Mouse (Mus musculus): Measurements from ENCODE around the gene Pheta2. TPM values are rescaled to one million over a fixed set of nuclear protein-coding genes. Genes with fewer than 3 reads are reported as not detected.
"Not testable (repeated sequence)": the region's sequence is repeated elsewhere in the genome, so short reads cannot be mapped to it uniquely, and the experiment has no call there.

The Pheta2 gene
- polyA plus RNA-seq, 2 experiments, result 11.9 to 12.8 TPM

GRCm38 (mm10) chr15:82361459-82362018, 22.8 kb downstream of the Pheta2 start:
- Histone ChIP-seq H3K4me3 (replicated peaks; ENCODE audit: low read length) (no peak overlapping the region), H3K9me3 (ENCODE audit: control insufficient read depth, low read length) (no peaks in the 10 kb centered on the region), H3K27ac (replicated peaks; ENCODE audit: low read depth, low read length) (no peak overlapping the region), H3K9ac (ENCODE audit: low read depth, low read length, severe bottlenecking) (no peak overlapping the region), H3K4me1 (ENCODE audit: control insufficient read depth, insufficient read depth, low read length) (peaks cover 8% of the 10 kb centered on the region; the same call in 1 of the 2 replicates), H3K4me2 (replicated peaks; ENCODE audit: low read depth, low read length, severe bottlenecking) (no peak overlapping the region), H3K27me3 (ENCODE audit: control insufficient read depth, insufficient read depth, low read length) (no peaks in the 10 kb centered on the region), H3K36me3 (ENCODE audit: control insufficient read depth, insufficient read depth, low read length) (no peaks in the 10 kb centered on the region)
- TF ChIP-seq POLR2A (IDR thresholded peaks at IDR 0.05; ENCODE audit: borderline replicate concordance, extremely low read depth, insufficient read depth, insufficient read length), result no peak
- DNase-seq (ENCODE audit: low spot score) (no peak), ATAC-seq (ENCODE audit: low FRiP score, low read depth) (no peak)
- 75% methylated on average over 11 of the region's 11 CpGs for WGBS

GRCm38 (mm10) chr15:82362234-82362633, 23.5 kb downstream of the Pheta2 start:
- Histone ChIP-seq H3K9me3 (ENCODE audit: control insufficient read depth, low read length) (no peaks in the 10 kb centered on the region), H3K4me2 (replicated peaks; ENCODE audit: low read depth, low read length, severe bottlenecking) (no peak overlapping the region), H3K4me1 (ENCODE audit: control insufficient read depth, insufficient read depth, low read length) (peaks cover 8% of the 10 kb centered on the region; the same call in 1 of the 2 replicates), H3K4me3 (replicated peaks; ENCODE audit: low read length) (no peak overlapping the region), H3K27me3 (ENCODE audit: control insufficient read depth, insufficient read depth, low read length) (no peaks in the 10 kb centered on the region), H3K9ac (ENCODE audit: low read depth, low read length, severe bottlenecking) (no peak overlapping the region), H3K36me3 (ENCODE audit: control insufficient read depth, insufficient read depth, low read length) (no peaks in the 10 kb centered on the region), H3K27ac (replicated peaks; ENCODE audit: low read depth, low read length) (no peak overlapping the region)
- no peak for TF ChIP-seq POLR2A (IDR thresholded peaks at IDR 0.05; ENCODE audit: borderline replicate concordance, extremely low read depth, insufficient read depth, insufficient read length)
- ATAC-seq (ENCODE audit: low FRiP score, low read depth) (no peak), DNase-seq (ENCODE audit: low spot score) (no peak)
- WGBS, result 78% methylated on average over 3 of the region's 4 CpGs

- not testable (repeated sequence) for H3K9me3 ChIP-seq (ENCODE audit: control insufficient read depth, low read length); H3K4me1 ChIP-seq (ENCODE audit: control insufficient read depth, insufficient read depth, low read length); DNase-seq (ENCODE audit: low spot score); H3K27ac ChIP-seq (replicated peaks; ENCODE audit: low read depth, low read length); ATAC-seq (ENCODE audit: low FRiP score, low read depth); H3K36me3 ChIP-seq (ENCODE audit: control insufficient read depth, insufficient read depth, low read length); H3K27me3 ChIP-seq (ENCODE audit: control insufficient read depth, insufficient read depth, low read length); H3K9ac ChIP-seq (ENCODE audit: low read depth, low read length, severe bottlenecking); H3K4me3 ChIP-seq (replicated peaks; ENCODE audit: low read length); H3K4me2 ChIP-seq (replicated peaks; ENCODE audit: low read depth, low read length, severe bottlenecking)
- 70% methylated on average over 7 of the region's 12 CpGs for WGBS
These were observed 25.1 kb downstream of the Pheta2 start for GRCm38 (mm10) chr15:82363801-82364200.

GRCm38 (mm10) chr15:82364561-82364960, 25.8 kb downstream of the Pheta2 start:
- H3K27me3 ChIP-seq (ENCODE audit: control insufficient read depth, insufficient read depth, low read length); H3K9me3 ChIP-seq (ENCODE audit: control insufficient read depth, low read length); H3K36me3 ChIP-seq (ENCODE audit: control insufficient read depth, insufficient read depth, low read length); DNase-seq (ENCODE audit: low spot score); ATAC-seq (ENCODE audit: low FRiP score, low read depth); H3K9ac ChIP-seq (ENCODE audit: low read depth, low read length, severe bottlenecking); H3K4me3 ChIP-seq (replicated peaks; ENCODE audit: low read length); H3K4me2 ChIP-seq (replicated peaks; ENCODE audit: low read depth, low read length, severe bottlenecking); H3K4me1 ChIP-seq (ENCODE audit: control insufficient read depth, insufficient read depth, low read length); H3K27ac ChIP-seq (replicated peaks; ENCODE audit: low read depth, low read length): not testable (repeated sequence)
- WGBS, result 26% methylated on average over 3 of the region's 9 CpGs

- H3K4me1 ChIP-seq (ENCODE audit: control insufficient read depth, insufficient read depth, low read length), result no peaks in the 10 kb centered on the region
- no peak overlapping the region for H3K4me3 ChIP-seq (replicated peaks; ENCODE audit: low read length)
- no peaks in the 10 kb centered on the region for H3K9me3 ChIP-seq (ENCODE audit: control insufficient read depth, low read length)
- no peak overlapping the region for H3K9ac ChIP-seq (ENCODE audit: low read depth, low read length, severe bottlenecking)
- H3K27me3 ChIP-seq (ENCODE audit: control insufficient read depth, insufficient read depth, low read length), result no peaks in the 10 kb centered on the region
- DNase-seq (ENCODE audit: low spot score) (no peak), ATAC-seq (ENCODE audit: low FRiP score, low read depth) (no peak)
- H3K4me2 ChIP-seq (replicated peaks; ENCODE audit: low read depth, low read length, severe bottlenecking), result no peak overlapping the region
- no peak for TF ChIP-seq POLR2A (IDR thresholded peaks at IDR 0.05; ENCODE audit: borderline replicate concordance, extremely low read depth, insufficient read depth, insufficient read length)
- WGBS, result 83% methylated on average over 4 of the region's 4 CpGs
- no peak overlapping the region for H3K27ac ChIP-seq (replicated peaks; ENCODE audit: low read depth, low read length)
- no peaks in the 10 kb centered on the region for H3K36me3 ChIP-seq (ENCODE audit: control insufficient read depth, insufficient read depth, low read length)
These were observed 29.4 kb downstream of the Pheta2 start for GRCm38 (mm10) chr15:82368146-82368545.

GRCm38 (mm10) chr15:82368851-82369250, 30.1 kb downstream of the Pheta2 start:
- Histone ChIP-seq H3K4me2 (replicated peaks; ENCODE audit: low read depth, low read length, severe bottlenecking) (no peak overlapping the region), H3K36me3 (ENCODE audit: control insufficient read depth, insufficient read depth, low read length) (no peaks in the 10 kb centered on the region), H3K4me1 (ENCODE audit: control insufficient read depth, insufficient read depth, low read length) (no peaks in the 10 kb centered on the region), H3K27me3 (ENCODE audit: control insufficient read depth, insufficient read depth, low read length) (no peaks in the 10 kb centered on the region), H3K27ac (replicated peaks; ENCODE audit: low read depth, low read length) (no peak overlapping the region), H3K4me3 (replicated peaks; ENCODE audit: low read length) (no peak overlapping the region), H3K9ac (ENCODE audit: low read depth, low read length, severe bottlenecking) (no peak overlapping the region), H3K9me3 (ENCODE audit: control insufficient read depth, low read length) (no peaks in the 10 kb centered on the region)
- WGBS, result 43% methylated on average over 1 of the region's 1 CpGs
- ATAC-seq (ENCODE audit: low FRiP score, low read depth), result no peak
- TF ChIP-seq POLR2A (IDR thresholded peaks at IDR 0.05; ENCODE audit: borderline replicate concordance, extremely low read depth, insufficient read depth, insufficient read length), result no peak
- DNase-seq (ENCODE audit: low spot score), result no peak

All from limb, embryonic 14.5 days (tissue).